Mouse (Mus musculus) hindbrain, embryonic 14.5 days (tissue): ENCODE results near the gene Ccz1. TPM values are rescaled to one million over a fixed set of nuclear protein-coding genes. Genes with fewer than 3 reads are reported as not detected.

Experiments
- polyA plus RNA-seq: library from polyadenylated mRNA; unstranded; fragments of >200 nt; fragmentation: Nextera tagmentation; extraction: Ambion mirVana; gene quantifications from 2 replicates; pipeline ENCODE4 v1.2.1, GENCODE M21; 2014

The Ccz1 gene
- polyA plus RNA-seq, 1 experiment from 2014 or later = 83.0 TPM

Other genes with a start within 250 kb of the Ccz1 start
- 48.0 and 52.9 TPM in 2 replicates for gene Eif2ak1, start 197.1 kb downstream of the Ccz1 start, polyA plus RNA-seq
- gene Ankrd61, start 117.2 kb downstream of the Ccz1 start, polyA plus RNA-seq = 0.23 and 0.55 TPM in 2 replicates
- gene Aimp2, start 105.0 kb downstream of the Ccz1 start, polyA plus RNA-seq = 86.7 and 87.4 TPM in 2 replicates
- gene Pms2, start 104.9 kb downstream of the Ccz1 start, polyA plus RNA-seq = 25.8 and 29.3 TPM in 2 replicates
- 1.6 and 2.5 TPM in 2 replicates for gene Gm42421, start 86.7 kb downstream of the Ccz1 start, polyA plus RNA-seq
- 3.9 and 4.5 TPM in 2 replicates for gene Rsph10b, start 81.8 kb downstream of the Ccz1 start, polyA plus RNA-seq
- gene Ocm, start 11.8 kb upstream of the Ccz1 start, polyA plus RNA-seq = not detected in 2 replicates
- gene Lmtk2, start 85.6 kb upstream of the Ccz1 start, polyA plus RNA-seq = 10.8 and 11.2 TPM in 2 replicates
- 0.11 and 0.12 TPM in 2 replicates for gene Bhlha15, start 175.4 kb upstream of the Ccz1 start, polyA plus RNA-seq
- 32.3 and 34.7 TPM in 2 replicates for gene Tecpr1, start 208.7 kb upstream of the Ccz1 start, polyA plus RNA-seq
- 103 and 123 TPM in 2 replicates for gene Bri3, start 229.6 kb upstream of the Ccz1 start, polyA plus RNA-seq